Mouse (Mus musculus) myocyte (in vitro differentiated cells): ENCODE results near the gene Zbtb42.
A peak's percentile ranks its signal among the peaks of the same experiment; 100 is the strongest.

Experiments
- CEBPB ChIP-seq: IDR thresholded peaks from 2 replicates; pipeline ENCODE4 v1.6.1; 2011; ENCODE audit warnings: mild to moderate bottlenecking, moderate library complexity; ENCODE audit not compliant: poor library complexity, insufficient read depth, severe bottlenecking
- E2F4 ChIP-seq: IDR thresholded peaks from one replicate; pipeline ENCODE4 v1.6.1; 2011; ENCODE audit warnings: mild to moderate bottlenecking, control low read depth, moderate library complexity; ENCODE audit not compliant: insufficient read depth
- MAX ChIP-seq: IDR thresholded peaks from one replicate; pipeline ENCODE4 v1.6.1; 2011; ENCODE audit warnings: low read depth, mild to moderate bottlenecking, control low read depth
- MYOD1 ChIP-seq, 3 experiments: IDR thresholded peaks; one replicate each; pipeline ENCODE4 v1.6.1; 2011; ENCODE audit warnings: control low read depth in 2 of 3, low read depth in 2 of 3, mild to moderate bottlenecking in 2 of 3, moderate library complexity in 1 of 3; ENCODE audit not compliant: insufficient read length in 2 of 3, control insufficient read depth in 1 of 3
- POLR2A ChIP-seq: IDR thresholded peaks from one replicate; pipeline ENCODE4 v1.6.1; 2011; ENCODE audit warnings: low read depth, mild to moderate bottlenecking, control low read depth, moderate library complexity; ENCODE audit not compliant: insufficient read length
- POLR2AphosphoS2 ChIP-seq: IDR thresholded peaks from one replicate; pipeline ENCODE4 v1.6.1; 2011; ENCODE audit warnings: low read depth, control low read depth; ENCODE audit not compliant: insufficient read length
- REST ChIP-seq: IDR thresholded peaks from one replicate; pipeline ENCODE4 v1.6.1; 2011; ENCODE audit warnings: mild to moderate bottlenecking, control low read depth, moderate library complexity; ENCODE audit not compliant: insufficient read depth, insufficient read length
- TCF12 ChIP-seq: IDR thresholded peaks from one replicate; pipeline ENCODE4 v1.6.1; 2011; ENCODE audit warnings: mild to moderate bottlenecking, control low read depth; ENCODE audit not compliant: poor library complexity, insufficient read depth, severe bottlenecking
- TCF3 ChIP-seq: IDR thresholded peaks from one replicate; pipeline ENCODE4 v1.6.1; 2011; ENCODE audit warnings: low read depth, control low read depth; ENCODE audit not compliant: insufficient read length
- USF1 ChIP-seq: IDR thresholded peaks from one replicate; pipeline ENCODE4 v1.6.1; 2011; ENCODE audit warnings: low read depth, mild to moderate bottlenecking, control low read depth, moderate library complexity

- TF ChIP-seq MAX (no peak), CEBPB (no peak), POLR2A (peak; percentile 80), E2F4 (no peak), USF1 (no peak), TCF12 (no peak), MYOD1 (IDR thresholded peaks at IDR 0.05; ENCODE audit: control insufficient read depth in 1 of 3, insufficient read length in 2 of 3, low read depth in 2 of 3) (no peak), POLR2AphosphoS2 (peak; percentile 85), TCF3 (no peak), REST (no peak)
Observed at GRCm38 (mm10) chr12:112644855-112645506, 33.6 kb upstream of the Zbtb42 start.
